Mouse (Mus musculus) lung, adult 2 months (tissue): ENCODE measurements around the gene Magel2.

Experiments
- CTCF ChIP-seq: fragments of 200-500 bp; IDR thresholded peaks from 2 replicates; pipeline ENCODE4 v1.5.1; 2011; ENCODE audit warnings: mild to moderate bottlenecking, low read length, control low read depth; ENCODE audit not compliant: insufficient read depth
- POLR2A ChIP-seq: fragments of 200-500 bp; IDR thresholded peaks from 2 replicates; pipeline ENCODE4 v1.6.1; 2011; ENCODE audit warnings: low read depth, mild to moderate bottlenecking, control low read depth, low read length, borderline replicate concordance; ENCODE audit errors: extremely low read depth

DNA sequence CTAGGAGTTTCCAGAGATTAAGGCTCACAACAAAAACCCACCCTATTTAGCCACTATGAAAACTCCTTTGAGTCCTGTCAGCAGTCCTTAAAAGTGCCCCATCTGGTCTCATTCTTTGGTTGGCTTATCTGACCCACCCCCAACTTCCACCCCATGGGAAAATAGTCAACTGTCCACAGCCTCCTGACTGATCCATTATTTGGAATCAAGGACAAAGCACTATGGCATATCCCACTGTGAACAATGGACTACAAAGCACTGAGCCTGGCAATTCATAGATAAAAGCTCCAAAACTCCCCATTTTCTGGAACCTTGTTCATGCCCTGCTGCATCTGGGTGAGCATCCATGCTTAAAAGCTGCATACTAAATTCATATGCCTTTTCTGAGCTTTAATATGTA lies 39.4 kb downstream of the Magel2 start:
- no peak for TF ChIP-seq POLR2A
- TF ChIP-seq CTCF: no peak
